Mouse (Mus musculus) gastrocnemius, postnatal 25 days (tissue): ENCODE measurements around the gene Zfp652. TPM values are rescaled to one million over a fixed set of nuclear protein-coding genes. Genes with fewer than 3 reads are reported as not detected.
"Not testable (repeated sequence)": the region's sequence is repeated elsewhere in the genome, so short reads cannot be mapped to it uniquely, and the experiment has no call there.

Source experiments
- DNase-seq: peaks from one replicate; pipeline ENCODE4 v3.0.0; 2022
- long read RNA-seq, 2 experiments: library from polyadenylated mRNA; stranded (forward); transcript quantifications; one replicate each; pipeline ENCODE4 v2.0.0; 2021
- total RNA-seq, 2 experiments: library from RNA; stranded (reverse); gene quantifications; 1 replicate in 1 of 2; 2 replicates in 1 of 2; pipeline ENCODE4 v1.2.3; 2021

Gene Zfp652
- total RNA-seq, result 10 to 100 TPM; 62.2 to 71.7 TPM
- long read RNA-seq, experiment 1, partial matches to known transcripts, result 0 of 9 reads
- long read RNA-seq, experiment 1, other reads (novel, unspliced or antisense), result 9 of 9 reads
- long read RNA-seq, experiment 2, partial matches to known transcripts, result 10 of 15 reads
- long read RNA-seq, experiment 2, other reads (novel, unspliced or antisense), result 5 of 15 reads

DNA sequence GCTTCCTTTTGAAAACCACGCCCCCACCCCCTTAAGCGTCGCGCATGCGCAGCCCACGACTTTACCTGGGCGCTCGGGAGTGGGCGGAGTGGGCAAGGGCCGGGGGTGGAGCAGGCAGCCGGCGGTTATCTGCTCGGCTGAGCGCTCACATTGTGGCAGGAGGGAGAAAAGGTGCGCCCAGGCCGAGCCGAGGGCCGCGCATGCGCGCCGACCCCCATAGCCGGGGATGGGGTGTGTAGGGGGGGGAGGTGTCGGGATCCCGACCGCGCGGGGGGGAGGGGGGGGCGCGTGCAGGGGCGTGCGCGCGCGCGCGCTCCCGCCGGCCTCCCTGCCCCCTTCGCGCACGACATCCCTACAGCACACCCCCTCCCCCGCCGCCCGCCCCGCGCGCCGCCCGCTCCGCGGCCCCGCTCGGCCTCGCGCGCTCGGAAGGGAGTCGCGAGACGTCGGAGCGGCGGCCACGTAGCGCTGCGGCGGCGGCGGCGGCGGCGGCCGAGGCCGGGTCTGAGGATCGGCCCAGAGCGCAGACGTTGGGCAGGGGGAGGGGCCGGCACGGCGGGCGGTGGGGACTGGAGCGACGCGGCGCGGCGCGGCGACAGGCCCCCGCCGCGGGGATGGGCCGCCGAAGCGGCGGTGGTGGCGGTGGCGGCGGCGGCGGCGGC lies at the start of gene Zfp652:
TSS of gene Zfp652 (plus strand) at position 111 of the 662 bp plus-strand sequence.
- peak; percentile 86 for DNase-seq

DNA sequence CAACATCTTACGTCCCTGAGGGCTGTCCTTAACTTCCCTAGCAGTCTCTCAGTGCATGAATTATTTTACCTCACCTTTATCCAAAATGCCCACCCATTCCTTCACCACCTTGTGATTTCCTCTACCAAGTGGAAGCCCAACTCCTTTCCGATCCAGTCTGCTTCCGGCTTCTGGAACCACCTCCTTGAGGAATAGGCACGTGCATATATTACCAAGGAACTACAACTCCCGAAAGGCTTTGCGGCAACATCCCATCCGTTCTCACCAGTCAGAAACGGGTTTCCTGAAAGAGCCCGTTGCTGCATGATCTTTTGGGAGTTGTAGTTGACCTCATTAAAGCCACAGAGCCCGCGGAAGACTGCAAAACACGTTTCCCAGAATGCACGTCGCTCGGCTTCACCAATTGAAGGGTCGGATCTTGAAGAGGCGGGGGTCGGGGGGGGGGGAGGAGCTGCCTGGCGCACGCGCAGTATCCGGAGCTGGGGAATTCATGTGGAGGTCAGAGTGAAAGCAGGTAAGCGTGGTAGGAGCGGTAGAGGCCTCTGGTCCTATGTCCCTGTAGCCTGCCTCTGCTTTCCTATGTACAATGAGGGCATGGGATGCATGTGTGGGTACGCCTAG lies 45.8 kb upstream of the Zfp652 start, which contains the start of gene Phb:
TSS of gene Phb (plus strand) at position 429 of the 621 bp plus-strand sequence.
- peak; percentile 93 for DNase-seq

DNA sequence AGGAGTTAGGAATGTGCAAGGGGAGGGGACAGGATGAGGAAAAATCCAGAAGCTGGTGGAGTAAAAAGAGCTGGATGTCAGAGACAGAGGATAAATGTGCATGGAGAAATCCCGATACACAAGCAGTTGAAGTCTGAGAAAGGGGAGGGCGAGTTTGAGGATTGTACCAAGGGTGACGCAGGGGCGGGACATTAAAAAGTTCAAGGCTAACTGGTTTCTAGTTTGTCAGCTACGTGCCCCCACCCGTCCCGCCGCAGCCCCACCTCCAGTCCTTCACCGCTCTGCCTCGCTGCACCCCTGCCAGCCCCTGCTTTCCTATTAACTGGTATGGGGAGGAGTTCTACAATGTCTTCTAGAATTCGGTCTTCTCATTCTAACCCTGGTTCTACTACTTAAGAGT lies 45.3 kb upstream of the Zfp652 start:
- DNase-seq, result no peak

DNA sequence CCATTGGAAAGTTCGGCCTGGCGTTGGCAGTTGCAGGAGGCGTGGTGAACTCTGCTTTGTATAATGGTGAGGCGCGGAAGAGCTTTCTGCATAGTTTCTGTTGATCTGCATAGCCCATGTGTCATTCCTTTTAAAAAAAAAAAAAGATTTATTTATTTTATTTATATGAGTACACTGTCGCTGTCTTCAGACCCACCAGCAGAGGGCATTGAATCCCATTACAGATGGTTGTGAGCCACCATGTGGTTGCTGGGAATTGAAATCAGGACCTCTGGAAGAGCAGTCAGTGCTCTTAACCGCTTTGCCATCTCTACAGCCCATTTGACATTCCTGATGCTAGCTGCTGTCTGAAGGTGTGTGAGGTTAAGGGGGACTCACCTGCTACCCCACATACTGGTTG lies 44.4 kb upstream of the Zfp652 start:
- DNase-seq, result not testable (repeated sequence)

DNA sequence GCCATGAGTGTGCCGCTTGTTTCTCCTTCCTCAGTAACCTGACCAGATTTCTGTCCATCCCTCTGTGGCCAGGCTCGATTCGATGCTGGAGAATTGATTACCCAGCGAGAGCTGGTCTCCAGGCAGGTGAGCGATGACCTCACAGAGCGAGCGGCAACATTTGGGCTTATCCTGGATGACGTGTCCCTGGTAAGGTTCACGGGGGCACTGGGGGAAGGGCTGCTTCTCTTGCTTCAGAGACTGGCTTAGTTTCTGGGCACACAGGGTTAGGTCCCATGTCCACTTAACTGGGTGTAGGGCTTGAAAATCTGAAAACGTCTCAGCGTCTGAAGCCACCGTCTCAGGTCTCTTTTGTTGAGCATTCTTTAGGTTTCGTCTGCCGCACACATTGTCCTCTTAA lies 37.0 kb upstream of the Zfp652 start:
- DNase-seq, result no peak

DNA sequence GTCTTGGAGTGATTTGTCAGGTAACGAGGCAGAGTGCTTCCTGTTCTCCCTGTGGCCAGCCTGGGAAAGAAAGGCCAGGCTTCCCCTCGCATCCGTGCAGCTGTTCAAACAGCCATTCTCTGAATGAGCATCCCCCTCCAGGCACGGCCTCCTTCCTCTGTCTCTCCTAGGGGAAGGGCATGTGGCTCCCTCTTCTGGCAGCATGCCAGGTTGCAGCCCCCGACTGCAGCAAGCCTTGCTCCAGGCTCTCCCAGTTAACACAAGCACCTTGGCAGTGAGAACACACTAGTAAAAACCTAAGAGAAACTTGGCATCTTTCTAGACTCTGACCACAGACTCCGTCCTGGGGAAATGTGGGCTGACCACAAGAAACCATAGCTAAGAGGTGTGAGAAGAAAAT lies 36.2 kb upstream of the Zfp652 start:
- peak; percentile 22 for DNase-seq

DNA sequence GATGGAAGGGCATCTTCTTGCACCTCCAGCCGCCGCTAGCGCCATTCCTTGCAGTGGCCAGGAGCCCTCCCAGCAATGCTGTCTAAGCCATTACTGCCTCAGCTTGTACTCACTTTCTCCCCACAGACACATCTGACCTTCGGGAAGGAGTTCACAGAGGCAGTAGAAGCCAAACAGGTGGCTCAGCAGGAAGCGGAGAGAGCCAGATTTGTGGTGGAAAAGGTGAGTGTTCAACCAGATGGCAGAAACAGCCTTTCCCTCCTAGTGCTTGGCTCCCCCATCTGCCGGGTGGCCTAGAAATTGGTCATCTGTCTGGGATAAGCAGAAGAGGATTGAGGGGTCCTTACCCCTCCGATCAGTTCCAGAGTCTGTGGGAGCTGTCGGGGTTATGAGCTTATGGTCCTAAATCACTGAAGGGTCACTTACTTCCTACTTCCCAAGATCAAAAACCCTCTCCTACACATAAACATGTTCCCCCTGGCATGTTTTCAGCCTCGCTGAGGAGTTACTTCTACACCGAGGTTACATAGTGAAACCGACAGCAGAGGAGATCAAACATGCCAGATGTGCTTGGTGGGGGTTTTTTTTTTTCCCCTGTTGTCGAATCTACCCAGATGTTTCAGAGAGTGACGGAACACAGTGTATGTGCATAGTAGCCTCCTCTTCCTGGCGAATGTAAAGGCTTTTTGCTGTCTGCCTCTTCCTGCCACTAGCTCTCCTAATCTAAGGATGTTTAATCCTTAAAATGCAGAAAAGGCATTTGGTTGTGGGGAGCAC lies 34.4 kb upstream of the Zfp652 start:
- DNase-seq, result no peak

DNA sequence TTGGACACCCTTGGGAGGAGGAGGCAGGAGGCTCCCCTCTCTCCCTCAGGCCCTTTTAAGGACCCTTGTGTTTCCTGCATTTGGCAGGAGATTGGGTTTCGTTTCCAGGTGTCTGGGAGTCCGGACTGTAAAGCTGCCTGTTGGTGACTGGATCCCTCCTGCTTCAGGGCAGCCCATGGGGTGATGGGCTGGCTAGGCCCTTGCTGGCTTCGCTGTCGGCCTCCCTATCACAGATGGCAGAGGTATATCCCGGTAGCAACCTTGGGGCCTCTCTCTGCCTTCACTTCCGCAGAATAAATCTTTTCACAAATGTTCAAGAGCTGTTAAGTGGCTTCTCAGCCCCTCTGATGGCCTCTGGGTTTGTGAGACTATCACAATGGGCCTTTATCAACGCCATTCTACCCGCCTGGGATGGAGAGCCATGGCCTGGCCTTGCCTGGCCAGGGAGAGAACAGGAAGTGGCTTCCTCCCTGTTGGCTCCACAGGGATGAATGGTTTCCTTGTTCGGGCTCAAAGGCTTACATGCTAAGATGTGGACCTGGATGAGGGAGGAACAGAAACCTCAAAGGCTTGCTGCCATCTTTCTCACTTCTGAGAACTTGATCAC lies 30.4 kb upstream of the Zfp652 start:
- no peak for DNase-seq

DNA sequence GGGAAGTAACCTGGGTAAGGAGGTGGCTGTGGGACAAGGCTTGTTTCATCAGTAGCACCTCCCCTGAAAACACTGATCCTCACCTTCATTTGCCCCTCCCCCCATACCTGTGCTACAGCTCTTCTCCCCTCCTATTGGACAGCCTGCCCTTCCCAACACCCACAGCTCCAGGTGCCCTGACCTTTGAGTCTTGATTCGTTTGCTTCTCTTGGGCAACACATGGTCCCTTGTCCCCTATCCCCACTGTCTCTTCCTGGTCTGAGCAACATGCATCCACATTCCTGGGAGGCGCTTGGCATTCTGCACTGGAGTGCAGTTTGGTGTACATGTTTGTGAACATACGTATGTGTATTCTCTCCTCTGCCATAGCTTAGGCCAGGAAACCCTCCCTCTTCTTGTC lies 29.5 kb upstream of the Zfp652 start:
- DNase-seq, result no peak

DNA sequence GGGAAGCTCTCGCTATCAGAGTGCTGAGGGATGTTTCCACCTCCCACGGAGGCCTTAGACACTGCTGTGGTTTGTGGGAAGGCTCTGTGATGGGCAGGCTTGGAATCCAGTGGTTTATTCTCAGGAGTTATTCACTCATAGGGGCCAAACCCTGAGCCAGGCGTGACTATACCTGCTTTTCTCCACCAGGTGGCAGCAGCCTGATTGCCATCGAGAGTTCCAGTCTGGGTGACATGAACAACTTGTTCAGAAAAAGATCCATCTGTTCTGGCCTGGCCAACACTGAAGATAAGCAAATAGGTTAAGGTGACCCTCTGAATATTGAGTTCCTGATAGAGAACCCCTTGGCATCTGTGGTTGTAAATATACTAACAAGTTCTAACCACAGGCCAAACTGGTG lies 26.4 kb upstream of the Zfp652 start:
- DNase-seq, result peak; percentile 60

DNA sequence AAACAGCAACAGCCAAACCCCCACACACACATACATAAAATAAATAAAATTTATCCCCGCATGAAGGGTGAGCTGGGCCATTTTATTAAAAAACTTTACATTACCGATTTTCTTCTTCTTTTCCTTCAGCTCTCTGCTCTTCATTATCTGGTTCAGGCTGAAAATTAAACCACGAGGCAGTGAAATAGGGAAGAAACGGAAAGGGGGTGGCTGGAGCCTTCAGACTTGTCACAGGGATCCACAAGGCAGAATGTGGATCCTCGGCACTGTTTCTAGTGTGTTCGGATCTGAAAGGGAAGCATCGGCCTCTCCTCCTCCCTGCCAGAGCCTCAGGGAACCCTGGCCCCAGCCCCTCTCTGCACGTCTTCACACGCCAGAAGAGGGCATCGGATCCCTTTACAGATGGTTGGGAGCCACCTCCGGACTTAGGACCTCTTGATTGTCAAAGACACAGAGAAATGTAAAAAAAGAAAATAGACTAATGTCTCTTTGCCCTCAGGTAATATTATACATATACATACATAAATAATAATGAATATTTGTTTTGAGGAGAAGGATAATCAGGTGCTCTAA lies 25.3 kb upstream of the Zfp652 start:
- no peak for DNase-seq

DNA sequence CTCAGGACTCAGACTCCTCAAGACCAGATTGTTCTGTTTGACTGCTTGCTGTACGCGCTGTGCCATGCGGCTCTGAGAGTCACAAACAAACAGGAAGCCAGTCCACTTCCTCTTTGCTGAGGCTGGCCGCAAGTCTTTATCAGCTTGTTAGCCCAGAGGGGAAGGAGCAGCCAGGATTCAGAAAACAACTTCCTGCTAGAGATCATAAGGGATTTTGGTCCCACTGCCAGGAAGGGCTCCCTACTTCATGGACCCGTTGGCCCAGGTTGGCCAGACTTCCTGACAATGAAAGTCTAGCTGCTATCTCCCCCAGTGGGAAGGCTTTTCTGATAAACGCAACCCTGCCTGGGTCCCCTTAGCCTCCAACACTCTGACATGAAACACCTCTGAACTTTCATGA lies 24.0 kb upstream of the Zfp652 start:
- DNase-seq, result peak; percentile 38

DNA sequence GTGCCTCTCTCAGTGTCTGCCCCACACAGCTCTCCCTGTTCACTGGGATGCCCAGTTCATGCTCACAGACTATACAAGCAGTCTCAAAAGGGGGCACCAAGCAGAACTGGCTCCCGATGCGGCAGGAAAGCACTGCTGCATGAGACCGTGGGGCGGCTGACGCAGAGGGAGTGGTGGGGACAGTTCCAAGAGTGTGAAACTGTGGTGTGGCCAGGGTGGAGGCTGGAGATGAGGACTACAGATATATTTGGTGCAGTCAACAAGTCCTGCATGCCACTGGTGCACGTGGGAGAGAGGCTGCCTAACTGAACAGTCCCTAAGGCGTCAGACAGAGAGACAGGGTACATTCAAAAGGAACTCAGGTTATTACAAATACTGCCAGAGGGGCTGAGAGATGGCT lies 23.5 kb upstream of the Zfp652 start:
- DNase-seq, result no peak

DNA sequence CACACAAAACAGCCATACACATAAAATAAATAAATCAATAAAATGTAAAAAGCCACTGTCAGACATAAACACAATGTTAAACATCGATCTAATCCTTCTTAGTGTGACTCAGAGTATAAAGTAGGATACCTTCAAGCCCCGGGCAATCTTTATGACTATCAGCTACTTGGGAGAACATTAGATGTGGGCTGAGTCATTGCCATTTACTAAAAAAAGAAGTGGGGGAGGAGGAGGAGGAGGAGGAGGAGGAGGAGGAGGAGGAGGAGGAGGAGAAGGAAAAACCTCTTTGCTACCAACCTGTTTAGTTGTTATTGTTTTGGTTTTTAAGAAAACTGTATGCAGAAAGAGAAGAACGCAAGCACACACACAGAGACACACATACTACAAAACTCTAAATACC lies 22.9 kb upstream of the Zfp652 start:
- DNase-seq, result no peak

DNA sequence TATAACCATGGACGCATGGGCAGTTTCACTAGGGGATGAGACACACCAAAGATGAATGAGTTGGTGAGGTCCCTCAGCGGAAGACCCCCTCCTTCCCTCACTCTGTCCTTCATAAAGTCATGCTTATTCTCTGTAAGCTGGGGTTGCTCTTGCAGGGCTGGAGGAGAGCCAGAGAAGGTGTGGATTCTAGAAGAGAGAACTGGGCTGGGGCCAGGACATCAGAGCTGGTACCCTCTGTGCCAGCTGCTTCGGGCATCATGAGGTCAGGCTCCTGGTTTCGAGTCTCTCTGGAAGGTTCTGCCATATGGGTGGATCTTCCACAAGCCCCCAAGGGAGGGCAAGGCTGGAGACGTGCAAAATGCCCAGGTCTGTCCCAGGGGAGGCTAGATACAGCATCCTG lies 13.9 kb upstream of the Zfp652 start:
- no peak for DNase-seq

DNA sequence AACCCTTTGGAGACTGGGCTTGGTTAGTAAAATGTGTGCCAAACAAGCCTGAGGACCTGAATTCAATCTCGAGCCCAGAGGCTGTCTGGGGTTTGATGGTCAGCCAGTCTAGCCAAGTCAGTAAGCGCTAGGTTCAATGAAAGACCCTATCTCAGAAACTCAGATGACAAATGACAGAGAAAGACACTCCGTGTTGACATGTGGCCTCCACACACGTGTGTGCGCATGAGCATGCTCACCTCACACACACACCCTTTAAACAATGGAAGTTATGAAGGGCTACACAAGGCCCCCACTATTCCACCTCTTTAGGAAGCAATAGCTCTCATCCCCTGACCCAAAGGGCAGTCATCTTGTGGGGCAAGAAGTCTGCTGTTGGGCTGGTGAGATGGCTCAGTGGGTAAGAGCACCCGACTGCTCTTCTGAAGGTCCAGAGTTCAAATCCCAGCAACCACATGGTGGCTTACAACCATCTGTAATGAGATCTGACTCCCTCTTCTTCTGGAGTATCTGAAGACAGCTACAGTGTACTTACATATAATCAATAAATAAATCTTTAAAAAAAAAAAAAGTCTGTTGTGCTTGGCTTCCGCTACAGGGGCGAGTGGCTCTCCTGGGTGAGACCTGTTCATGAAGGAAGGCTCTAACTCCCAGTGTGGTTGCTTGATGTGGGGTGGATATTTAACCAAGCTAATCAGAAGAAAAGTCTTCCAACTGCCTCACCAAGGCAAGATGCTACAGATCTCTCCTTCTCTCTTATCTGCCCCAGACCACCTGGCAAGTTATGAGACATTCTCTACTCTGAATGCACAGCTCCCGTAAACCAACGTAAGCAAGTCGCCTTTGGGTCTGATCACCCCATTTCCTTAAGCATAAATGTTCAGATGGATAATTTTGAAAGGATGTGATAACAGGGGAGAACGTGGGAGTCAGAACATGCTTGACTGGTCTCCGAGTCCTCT lies 11.4 kb upstream of the Zfp652 start:
- no peak for DNase-seq

DNA sequence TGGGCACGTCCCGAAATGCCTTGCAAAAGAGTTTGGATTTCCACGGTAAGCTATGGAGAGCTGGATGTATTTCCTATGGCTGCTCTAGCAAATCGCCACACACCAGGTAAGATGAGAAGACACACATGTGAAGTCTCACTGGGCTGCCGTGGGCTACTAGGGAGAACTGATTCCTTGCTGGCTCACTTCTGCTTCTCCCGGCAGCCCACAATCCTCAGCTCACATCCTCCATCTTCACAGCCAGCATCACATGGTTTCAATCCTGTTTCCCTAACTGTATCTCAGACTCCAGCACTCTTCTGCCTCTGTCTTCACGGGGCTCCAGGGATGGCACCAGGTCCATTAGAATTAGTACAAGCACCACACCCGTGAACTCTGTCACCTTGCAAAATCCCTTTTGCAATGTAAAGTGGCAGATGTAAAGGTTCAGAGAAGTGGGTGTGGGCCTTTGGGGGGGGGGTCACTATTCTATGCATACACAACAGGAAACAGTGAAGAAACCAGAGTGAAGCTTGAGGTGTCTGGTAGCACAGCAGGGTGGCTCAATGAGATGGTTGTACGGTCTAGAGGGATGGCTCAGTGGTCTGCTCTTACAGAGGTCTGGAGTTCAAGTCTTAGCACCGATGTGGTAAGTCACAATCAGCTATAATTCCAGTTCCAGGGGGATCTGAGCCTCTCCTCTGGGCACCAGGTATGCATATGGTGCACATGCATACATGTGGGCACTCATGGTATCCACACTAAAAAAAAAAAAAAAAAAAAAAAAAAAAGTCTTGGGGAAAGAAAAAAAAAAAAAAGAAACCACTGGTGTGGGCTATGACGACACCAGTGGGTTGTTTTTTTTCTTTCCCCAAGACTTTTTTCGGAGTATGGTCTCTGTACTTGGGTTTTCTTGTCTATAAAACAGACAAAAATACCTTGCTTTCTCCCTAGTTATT lies 8.2 kb upstream of the Zfp652 start:
- DNase-seq, result no peak

DNA sequence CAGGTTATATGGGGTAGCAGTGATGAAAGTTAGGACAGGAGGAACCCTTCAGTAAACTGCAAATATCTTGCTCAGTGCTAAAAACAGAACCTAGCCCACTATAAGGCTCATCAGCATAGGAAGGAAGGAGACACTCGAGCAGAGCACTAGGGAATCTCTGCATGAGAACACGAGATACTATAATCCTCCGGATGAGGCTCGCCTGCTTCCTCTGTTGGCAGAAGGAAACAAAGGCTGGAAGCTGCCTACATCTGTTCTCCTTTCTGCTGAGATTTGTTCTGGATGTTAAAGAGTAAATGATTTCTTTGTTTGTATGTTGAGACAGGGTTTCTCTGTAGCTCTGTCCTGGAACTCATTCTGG lies 7.5 kb upstream of the Zfp652 start:
- no peak for DNase-seq

DNA sequence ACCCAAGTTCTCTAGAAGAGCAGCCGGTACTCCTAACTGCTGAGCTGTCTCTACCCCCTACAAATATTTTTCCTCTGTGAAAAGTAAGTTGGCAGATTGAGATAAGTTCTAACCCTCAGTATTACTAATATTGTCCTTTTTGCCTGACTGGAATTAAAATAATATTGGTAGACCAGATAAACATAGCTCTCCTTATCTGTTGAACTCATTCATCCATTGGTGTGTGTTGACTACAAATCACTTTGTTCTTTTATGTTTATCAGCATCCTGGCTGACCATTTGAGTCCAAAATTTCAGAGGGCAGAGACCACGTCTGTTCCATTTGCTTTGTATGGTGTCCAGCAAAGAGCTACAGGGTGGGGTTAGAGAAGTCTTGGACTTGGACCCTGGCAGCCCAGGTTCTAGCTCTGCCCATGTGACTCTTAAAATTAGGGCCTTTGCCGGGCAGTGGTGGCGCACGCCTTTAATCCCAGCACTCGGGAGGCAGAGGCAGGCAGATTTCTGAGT lies 2.9 kb upstream of the Zfp652 start:
- DNase-seq, result no peak

DNA sequence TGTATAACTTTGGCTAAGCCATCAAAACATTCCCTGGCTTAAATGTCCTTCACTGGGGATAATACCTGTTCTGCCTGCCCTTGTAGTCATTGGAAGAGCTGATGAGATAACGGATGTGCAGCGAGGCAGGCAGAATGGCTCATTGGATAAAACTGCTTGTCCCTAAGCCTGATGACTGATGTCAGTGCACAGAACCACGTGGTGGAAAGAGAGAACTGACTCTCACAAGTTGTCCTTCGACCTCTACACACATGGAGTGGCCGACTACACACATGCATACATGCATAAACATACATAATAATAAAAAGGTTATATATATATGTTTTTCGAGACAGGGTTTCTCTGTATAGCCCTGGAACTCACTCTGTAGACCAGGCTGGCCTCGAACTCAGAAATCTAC lies 2.0 kb upstream of the Zfp652 start:
- no peak for DNase-seq
